Mouse (Mus musculus) cerebellum, adult 8-10 months (tissue): ENCODE data around the gene Rgs11.
"Not testable (repeated sequence)": the region's sequence is repeated elsewhere in the genome, so short reads cannot be mapped to it uniquely, and the experiment has no call there.

Experiments
- DNase-seq: peaks from one replicate; pipeline ENCODE4 v3.0.0; 2022

The Rgs11 gene

GRCm38 (mm10) chr17:26202737-26203136 lies at the start of gene Rgs11:
Gene Rgs11 (plus strand): TSS chr17:26202951.
- no peak for DNase-seq

GRCm38 (mm10) chr17:26162736-26163135 lies 40.0 kb upstream of the Rgs11 start:
- DNase-seq = no peak

GRCm38 (mm10) chr17:26168039-26168438 lies 34.7 kb upstream of the Rgs11 start:
- DNase-seq = no peak

GRCm38 (mm10) chr17:26175248-26175647 lies 27.5 kb upstream of the Rgs11 start:
- not testable (repeated sequence) for DNase-seq

GRCm38 (mm10) chr17:26178611-26179010 lies 24.1 kb upstream of the Rgs11 start:
- DNase-seq = no peak

GRCm38 (mm10) chr17:26181179-26181578 lies 21.6 kb upstream of the Rgs11 start:
- no peak for DNase-seq

- DNase-seq = no peak
Observed at GRCm38 (mm10) chr17:26187592-26187991, 15.2 kb upstream of the Rgs11 start.

GRCm38 (mm10) chr17:26188091-26188805 lies 14.5 kb upstream of the Rgs11 start:
- DNase-seq = no peak

GRCm38 (mm10) chr17:26191486-26191885 lies 11.3 kb upstream of the Rgs11 start:
- DNase-seq = not testable (repeated sequence)

GRCm38 (mm10) chr17:26192481-26193190 lies 10.1 kb upstream of the Rgs11 start:
- no peak for DNase-seq

GRCm38 (mm10) chr17:26198892-26199291 lies 3.9 kb upstream of the Rgs11 start, which contains the start of gene Pdia2:
Gene Pdia2 (minus strand): TSS chr17:26199087.
- no peak for DNase-seq

- DNase-seq = no peak
Observed at GRCm38 (mm10) chr17:26200831-26201705, 1.7 kb upstream of the Rgs11 start.

- DNase-seq = no peak
Observed at GRCm38 (mm10) chr17:26201998-26202397, 753 bp upstream of the Rgs11 start.

- DNase-seq = no peak
Observed at GRCm38 (mm10) chr17:26203321-26203811, 615 bp downstream of the Rgs11 start.

GRCm38 (mm10) chr17:26204766-26205165 lies 2.0 kb downstream of the Rgs11 start:
- DNase-seq = no peak

- no peak for DNase-seq
Observed at GRCm38 (mm10) chr17:26206392-26206791, 3.6 kb downstream of the Rgs11 start.

- DNase-seq = no peak
Observed at GRCm38 (mm10) chr17:26207686-26208085, 4.9 kb downstream of the Rgs11 start, which contains the start of gene Arhgdig. Gene Arhgdig (minus strand): TSS chr17:26207786.

GRCm38 (mm10) chr17:26212241-26212640 lies 9.5 kb downstream of the Rgs11 start:
- DNase-seq = no peak

GRCm38 (mm10) chr17:26212681-26213080 lies 9.9 kb downstream of the Rgs11 start:
- DNase-seq = no peak

- no peak for DNase-seq
Observed at GRCm38 (mm10) chr17:26221508-26221907, 18.8 kb downstream of the Rgs11 start.

GRCm38 (mm10) chr17:26225150-26225549 lies 22.4 kb downstream of the Rgs11 start:
- no peak for DNase-seq

- DNase-seq = no peak
Observed at GRCm38 (mm10) chr17:26229776-26230175, 27.0 kb downstream of the Rgs11 start.

- DNase-seq = no peak
Observed at GRCm38 (mm10) chr17:26231156-26231555, 28.4 kb downstream of the Rgs11 start.
